Mouse (Mus musculus) gastrocnemius, postnatal 25 days (tissue): ENCODE results near the gene Eml5. TPM values are rescaled to one million over a fixed set of nuclear protein-coding genes. Genes with fewer than 3 reads are reported as not detected.

Source experiments
- total RNA-seq, 2 experiments: library from RNA; stranded (reverse); gene quantifications; 1 replicate in 1 of 2; 2 replicates in 1 of 2; pipeline ENCODE4 v1.2.3; 2021

Eml5 gene
- total RNA-seq, 2 experiments from 2014 or later: 2.4 TPM

Other genes starting within 250 kb of the Eml5 start
- gene Ptpn21, start 164.1 kb downstream of the Eml5 start, total RNA-seq: 10 to 100 TPM; 21.4 to 31.3 TPM
- 10 to 100 TPM; 40.9 to 44.1 TPM for gene Zc3h14, start 154.5 kb downstream of the Eml5 start, total RNA-seq
- 1 to 10 TPM; 5.3 to 6.1 TPM for gene Ttc8, start 19.1 kb upstream of the Eml5 start, total RNA-seq